Mouse (Mus musculus) kidney, embryonic 14.5 days (tissue): ENCODE results near the gene Mafg. TPM values are rescaled to one million over a fixed set of nuclear protein-coding genes. Genes with fewer than 3 reads are reported as not detected.
"Not testable (repeated sequence)": the region's sequence is repeated elsewhere in the genome, so short reads cannot be mapped to it uniquely, and the experiment has no call there.

Source experiments
- ATAC-seq: fragments of 200-750 bp; cut with Nextera tagmentation; 2 replicates; pipeline ENCODE4 v1.8.0; 2017; ENCODE audit warnings: moderate number of reproducible peaks, mild to moderate bottlenecking, moderate TSS enrichment, moderate library complexity; ENCODE audit not compliant: low FRiP score, low TSS enrichment
- H3K27ac ChIP-seq: fragments of 300-500 bp; sonication (generic); 2 replicates; pipeline ENCODE4 v1.5.1; 2014; ENCODE audit warnings: low read depth, mild to moderate bottlenecking, low read length, moderate library complexity, mixed read lengths
- H3K27me3 ChIP-seq: fragments of 300-500 bp; sonication (generic); 2 replicates; pipeline ENCODE4 v1.6.1; 2014; ENCODE audit warnings: mild to moderate bottlenecking, low read length; ENCODE audit not compliant: control insufficient read depth, insufficient read depth
- H3K36me3 ChIP-seq: fragments of 300-500 bp; sonication (generic); 2 replicates; pipeline ENCODE4 v1.6.1; 2014; ENCODE audit warnings: low read length, mixed read lengths; ENCODE audit not compliant: control insufficient read depth, insufficient read depth
- H3K4me1 ChIP-seq: fragments of 300-500 bp; sonication (generic); 2 replicates; pipeline ENCODE4 v1.6.1; 2014; ENCODE audit warnings: low read length, mixed read lengths; ENCODE audit not compliant: control insufficient read depth, insufficient read depth
- H3K4me2 ChIP-seq: fragments of 300-500 bp; sonication (generic); replicated peaks from 2 replicates; pipeline ENCODE4 v1.6.1; 2014; ENCODE audit warnings: low read depth, mild to moderate bottlenecking, low read length
- H3K4me3 ChIP-seq: fragments of 300-500 bp; sonication (generic); 2 replicates; pipeline ENCODE4 v1.5.1; 2014; ENCODE audit warnings: mild to moderate bottlenecking, low read length
- H3K9ac ChIP-seq: fragments of 300-500 bp; sonication (generic); 2 replicates; pipeline ENCODE4 v1.6.1; 2014; ENCODE audit warnings: low read depth, mild to moderate bottlenecking, low read length, moderate library complexity
- H3K9me3 ChIP-seq: fragments of 300-500 bp; sonication (generic); 2 replicates; pipeline ENCODE4 v1.6.1; 2016; ENCODE audit warnings: low read length; ENCODE audit not compliant: control insufficient read depth
- WGBS: fragments of 180-500 bp; shearing (Covaris S2); extraction: QIAGEN DNeasy Blood & Tissue Kit; methylation state at CpG from one replicate; pipeline ENCODE4 v1.1.7; 2014; 5-methylcytosine and 5-hydroxymethylcytosine counted together
- polyA plus RNA-seq: library from polyadenylated mRNA; unstranded; fragments of >200 nt; fragmentation: Nextera tagmentation; extraction: Ambion mirVana; gene quantifications from 2 replicates; pipeline ENCODE4 v1.2.1, GENCODE M21; 2014

Gene Mafg
- polyA plus RNA-seq, 1 experiment from 2014 or later, result 27.9 TPM

GRCm38 (mm10) chr11:120598283-120598989 lies 35.0 kb downstream of the Mafg start, which contains the start of the genes Alyref and Anapc11:
Gene Alyref, minus strand, starts transcription at chr11:120598365.
Gene Anapc11, plus strand, starts transcription at chr11:120598421.
- ATAC-seq, result peak; percentile 98
- H3K4me3 ChIP-seq, result peak within 1 kb of the TSS; percentile 99
- peaks cover 61% of the 10 kb centered on the region for H3K36me3 ChIP-seq
- H3K4me1 ChIP-seq, result peaks cover 22% of the 10 kb centered on the region
- peak within 1 kb of the TSS; percentile 96 for H3K4me2 ChIP-seq
- no peaks in the 10 kb centered on the region for H3K27me3 ChIP-seq
- no peaks in the 10 kb centered on the region for H3K9me3 ChIP-seq
- WGBS, result 1% methylated on average over 87 of the region's 88 CpGs
- H3K27ac ChIP-seq, result peak within 1 kb of the TSS; percentile 87
- peak within 1 kb of the TSS; percentile 100 for H3K9ac ChIP-seq

DNA sequence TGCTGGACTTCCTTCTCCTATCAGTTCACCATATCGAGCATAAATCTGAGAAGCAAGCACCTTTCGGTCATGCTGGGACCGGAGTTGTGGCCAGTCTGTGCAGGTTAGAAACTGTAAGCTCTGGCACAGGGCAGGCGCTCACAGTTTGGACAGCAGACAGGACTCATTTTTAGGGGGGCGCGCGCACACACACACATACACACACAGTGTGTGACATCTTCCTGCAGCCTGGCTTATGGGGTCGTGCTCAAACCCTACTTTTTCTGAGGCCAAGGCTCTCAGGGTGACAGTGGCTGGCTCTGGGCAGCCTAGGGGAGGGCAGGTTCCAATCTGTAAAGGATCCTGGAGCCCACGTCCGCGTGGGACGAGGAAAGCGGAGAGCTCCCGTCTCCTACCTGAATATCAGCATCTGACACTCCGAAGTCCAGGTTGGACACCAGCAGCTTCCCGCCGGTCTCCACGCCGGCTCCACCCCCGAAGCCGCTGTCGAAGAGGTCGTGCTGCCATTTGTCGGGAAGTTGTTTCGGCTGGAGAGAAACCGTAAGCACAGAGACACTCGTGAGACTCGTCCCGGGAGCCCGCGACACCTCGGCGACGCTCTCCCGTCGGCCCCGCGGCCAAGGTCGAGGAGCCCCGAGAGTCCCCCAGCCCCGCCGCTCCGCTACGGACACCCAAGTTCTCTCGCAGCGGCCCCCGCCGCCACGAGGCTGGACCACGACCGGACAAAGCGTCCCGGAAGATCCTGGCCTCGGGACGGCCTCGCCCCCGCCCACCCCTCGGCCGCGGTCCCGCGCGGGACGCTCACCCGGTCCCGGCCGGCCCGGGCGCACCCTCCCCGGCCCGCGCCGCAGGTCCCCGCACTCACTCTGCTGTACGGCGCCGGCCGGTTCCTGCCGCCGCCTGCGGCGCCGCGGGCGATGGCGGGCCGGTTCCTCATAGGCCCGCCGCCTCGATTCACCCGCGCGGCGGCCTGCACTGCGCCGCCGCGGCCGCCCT lies 35.9 kb downstream of the Mafg start:
- Histone ChIP-seq H3K9me3 (no peaks in the 10 kb centered on the region), H3K27me3 (no peaks in the 10 kb centered on the region), H3K4me1 (peaks cover 22% of the 10 kb centered on the region), H3K27ac (peak overlapping the region; percentile 87), H3K36me3 (peaks cover 61% of the 10 kb centered on the region), H3K4me2 (peak overlapping the region; percentile 96), H3K4me3 (peak overlapping the region; percentile 99), H3K9ac (peak overlapping the region; percentile 100)
- WGBS, result 4% methylated on average over 66 of the region's 99 CpGs
- peak; percentile 57 for ATAC-seq

DNA sequence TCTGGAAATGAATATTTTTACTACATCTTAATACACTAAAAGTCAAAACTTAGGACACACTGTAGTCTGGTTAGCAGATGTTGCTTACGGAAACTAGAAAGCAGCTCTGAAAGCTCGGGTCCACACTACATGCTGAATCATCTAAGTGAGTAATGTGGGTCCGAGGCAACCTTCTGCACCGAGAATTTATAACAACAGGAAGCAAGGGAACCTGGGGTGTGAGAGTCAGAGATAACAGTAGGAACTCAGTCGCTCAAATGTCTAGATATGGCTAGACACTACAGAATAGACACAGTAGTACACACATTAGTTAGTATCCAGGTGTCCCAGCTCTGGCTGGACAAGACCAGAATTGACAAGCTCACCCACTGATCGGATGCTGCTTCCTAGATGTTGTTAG lies 44.9 kb downstream of the Mafg start:
- 93% methylated on average over 6 of the region's 6 CpGs for whole genome bisulfite sequencing
- Histone ChIP-seq H3K4me2 (no peak overlapping the region), H3K36me3 (peaks cover 91% of the 10 kb centered on the region), H3K4me3 (no peak overlapping the region), H3K27ac (no peak overlapping the region), H3K9ac (no peak overlapping the region), H3K4me1 (no peaks in the 10 kb centered on the region), H3K27me3 (no peaks in the 10 kb centered on the region), H3K9me3 (no peaks in the 10 kb centered on the region; the same call in 1 of the 2 replicates)
- no peak for ATAC-seq

GRCm38 (mm10) chr11:120583937-120584336 lies 49.5 kb downstream of the Mafg start:
- Histone ChIP-seq H3K27me3 (no peaks in the 10 kb centered on the region), H3K9ac (no peak overlapping the region), H3K4me1 (peaks cover 17% of the 10 kb centered on the region), H3K36me3 (peaks cover 57% of the 10 kb centered on the region), H3K27ac (no peak overlapping the region), H3K4me3 (no peak overlapping the region), H3K9me3 (no peaks in the 10 kb centered on the region; the same call in 1 of the 2 replicates), H3K4me2 (no peak overlapping the region)
- no peak for ATAC-seq
- 97% methylated on average over 1 of the region's 1 CpGs for WGBS

DNA sequence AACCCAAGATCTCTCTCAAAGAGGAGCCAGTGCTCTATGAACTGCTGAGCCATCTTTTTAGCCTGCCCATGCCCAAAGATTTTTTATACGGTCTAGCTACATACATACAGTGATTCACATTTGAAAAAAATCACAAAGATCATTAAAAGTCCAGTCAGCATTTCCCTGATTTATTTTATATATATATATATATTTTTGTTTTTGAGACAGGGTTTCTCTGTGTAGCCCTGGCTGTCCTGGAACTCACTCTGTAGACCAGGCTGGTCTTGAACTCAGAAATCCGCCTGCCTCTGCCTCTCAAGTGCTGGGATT lies 50.5 kb downstream of the Mafg start:
- H3K9me3 ChIP-seq, H3K27me3 ChIP-seq, ATAC-seq, H3K27ac ChIP-seq, H3K4me3 ChIP-seq, H3K4me2 ChIP-seq, H3K9ac ChIP-seq: not testable (repeated sequence)
- WGBS, result 85% methylated on average over 2 of the region's 2 CpGs
- Histone ChIP-seq H3K36me3 (peaks cover 58% of the 10 kb centered on the region), H3K4me1 (peaks cover 21% of the 10 kb centered on the region)

- H3K27ac ChIP-seq, result peak overlapping the region; percentile 95
- WGBS, result 79% methylated on average over 8 of the region's 8 CpGs
- peak overlapping the region; percentile 89 for H3K4me2 ChIP-seq
- H3K27me3 ChIP-seq, result no peaks in the 10 kb centered on the region
- ATAC-seq, result no peak
- H3K9me3 ChIP-seq, result no peaks in the 10 kb centered on the region; the same call in 1 of the 2 replicates
- peak overlapping the region; percentile 94 for H3K4me3 ChIP-seq
- peaks cover 21% of the 10 kb centered on the region for H3K4me1 ChIP-seq
- peaks cover 58% of the 10 kb centered on the region for H3K36me3 ChIP-seq
- H3K9ac ChIP-seq, result peak overlapping the region; percentile 98; the same call in 1 of the 2 replicates
Observed at GRCm38 (mm10) chr11:120582268-120582981, 51.0 kb downstream of the Mafg start.

DNA sequence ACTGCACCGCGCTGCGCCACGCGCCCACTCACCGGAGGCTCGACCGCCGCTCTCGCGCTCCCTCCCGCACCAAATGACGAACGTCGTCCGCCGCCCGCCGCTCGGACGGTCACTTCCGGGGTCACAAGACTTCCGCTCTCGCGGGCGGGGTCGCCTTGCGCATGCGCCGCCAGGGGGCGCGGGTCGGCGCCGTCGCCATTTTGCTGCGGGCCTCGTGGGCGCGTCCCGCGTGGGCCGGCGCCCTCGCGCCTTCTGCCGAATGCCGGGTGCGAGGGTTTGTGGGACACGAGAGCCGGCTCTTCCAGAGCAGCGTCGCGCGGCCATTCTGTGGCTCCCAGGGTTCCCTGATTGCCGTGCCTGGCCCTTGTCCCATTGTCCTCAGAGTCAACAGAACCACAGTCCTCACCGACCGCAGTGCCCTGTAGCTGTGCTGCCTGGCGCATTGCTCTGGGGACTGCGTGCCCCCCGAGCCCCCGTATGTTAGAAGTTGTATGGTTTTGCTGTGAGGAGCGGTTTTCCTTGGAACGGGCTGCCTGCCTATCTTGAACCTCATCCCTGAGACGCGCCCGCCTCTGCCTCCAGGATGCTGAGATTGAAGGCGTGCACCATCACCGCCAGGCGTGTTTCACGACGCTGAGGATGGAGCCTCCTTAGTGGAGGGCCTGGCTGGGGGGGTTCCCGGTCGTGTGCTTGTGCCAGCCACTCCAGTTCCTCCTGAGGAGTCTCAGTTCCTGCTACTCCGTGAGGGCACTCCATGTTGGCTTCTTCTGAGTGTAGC lies 51.7 kb downstream of the Mafg start, which contains the start of gene Arhgdia:
Gene Arhgdia, minus strand, starts transcription at position 135 of the 778 bp plus-strand sequence.
- ATAC-seq, result peak; percentile 71
- WGBS, result 5% methylated on average over 72 of the region's 75 CpGs
- Histone ChIP-seq H3K9ac (peak within 1 kb of the TSS; percentile 98), H3K4me2 (peak within 1 kb of the TSS; percentile 89), H3K4me3 (peak within 1 kb of the TSS; percentile 94), H3K4me1 (peaks cover 21% of the 10 kb centered on the region), H3K27me3 (no peaks in the 10 kb centered on the region), H3K36me3 (peaks cover 55% of the 10 kb centered on the region), H3K27ac (peak within 1 kb of the TSS; percentile 95), H3K9me3 (no peaks in the 10 kb centered on the region; the same call in 1 of the 2 replicates)

- H3K9me3 ChIP-seq, result no peaks in the 10 kb centered on the region; the same call in 1 of the 2 replicates
- H3K4me3 ChIP-seq, result peak overlapping the region; percentile 94
- H3K4me1 ChIP-seq, result peaks cover 21% of the 10 kb centered on the region
- H3K27ac ChIP-seq, result peak overlapping the region; percentile 95
- under 1% methylated on average over 37 of the region's 44 CpGs for WGBS
- no peaks in the 10 kb centered on the region for H3K27me3 ChIP-seq
- peak overlapping the region; percentile 89 for H3K4me2 ChIP-seq
- ATAC-seq, result peak; percentile 7; the same call in 1 of the 2 replicates
- H3K36me3 ChIP-seq, result peaks cover 47% of the 10 kb centered on the region
- peak overlapping the region; percentile 98 for H3K9ac ChIP-seq
Observed at GRCm38 (mm10) chr11:120580871-120581331, 52.5 kb downstream of the Mafg start.
